ENCODE assay signal across 8 mouse cellular contexts in the genomic region with DNA sequence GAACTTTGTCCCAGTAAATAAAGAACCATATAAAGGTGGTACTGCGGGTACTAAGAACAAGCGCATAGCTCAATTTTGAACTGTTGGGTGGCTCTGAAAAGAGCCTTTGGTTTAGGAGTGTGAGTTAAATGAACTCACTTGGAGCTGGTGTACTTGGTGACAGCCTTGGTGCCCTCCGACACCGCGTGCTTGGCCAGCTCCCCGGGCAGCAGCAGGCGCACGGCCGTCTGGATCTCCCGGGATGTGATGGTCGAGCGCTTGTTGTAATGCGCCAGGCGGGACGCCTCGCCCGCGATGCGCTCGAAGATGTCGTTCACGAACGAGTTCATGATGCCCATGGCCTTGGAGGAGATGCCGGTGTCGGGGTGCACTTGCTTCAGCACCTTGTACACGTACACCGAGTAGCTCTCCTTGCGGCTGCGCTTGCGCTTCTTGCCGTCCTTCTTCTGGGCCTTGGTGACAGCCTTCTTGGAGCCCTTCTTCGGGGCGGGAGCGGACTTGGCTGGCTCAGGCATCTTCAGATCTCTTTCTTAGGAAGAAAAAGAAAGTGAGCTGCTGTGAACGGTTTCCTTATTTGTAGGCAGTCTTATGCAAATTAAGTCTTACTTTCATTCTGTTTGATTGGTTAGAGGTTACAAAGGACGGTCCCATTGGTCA. TPM values are rescaled to one million over a fixed set of nuclear protein-coding genes. Genes with fewer than 3 reads are reported as not detected.
DNase-seq lines count a peak whose midpoint lies in the region; ATAC-seq and TF ChIP-seq lines count a peak whose summit lies in the region.
"Not testable (repeated sequence)": the region's sequence is repeated elsewhere in the genome, so short reads cannot be mapped to it uniquely, and the experiment has no call there.

No protein-coding gene starts in this region.

- H3K9me3 ChIP-seq in G1E (replicated peaks); hindbrain, embryonic 10.5 days; lung, embryonic 15.5 days: not testable (repeated sequence)

- H3K27ac ChIP-seq in hindbrain, embryonic 10.5 days: peak overlapping the region; percentile 95
- H3K27ac ChIP-seq in lung, embryonic 15.5 days: peak overlapping the region; percentile 98
- H3K27ac ChIP-seq in olfactory bulb, adult 2 months (ENCODE audit: insufficient read depth, low read depth, low read length): peak overlapping the region; percentile 90

- not testable (repeated sequence) for H3K36me3 ChIP-seq in G1E (replicated peaks); hindbrain, embryonic 10.5 days; lung, embryonic 15.5 days

- TF ChIP-seq CTCF in G1E (IDR thresholded peaks at IDR 0.05; ENCODE audit: low read depth, low read length); olfactory bulb, adult 2 months (IDR thresholded peaks at IDR 0.05; ENCODE audit: insufficient read depth, low read depth, low read length): not testable (repeated sequence)

- peak overlapping the region; percentile 72 for H3K4me2 ChIP-seq in lung, embryonic 15.5 days

- peak overlapping the region; percentile 64; the same call in 1 of the 2 replicates for H3K4me3 ChIP-seq in G1E (ENCODE audit: low read depth, low read length)
- H3K4me3 ChIP-seq in hindbrain, embryonic 10.5 days: peak overlapping the region; percentile 57
- H3K4me3 ChIP-seq in lung, embryonic 15.5 days: peak overlapping the region; percentile 48
- peak overlapping the region; percentile 55 for H3K4me3 ChIP-seq in olfactory bulb, adult 2 months (ENCODE audit: insufficient read depth, low read depth, low read length)

- H3K27me3 ChIP-seq in G1E (ENCODE audit: insufficient read depth, low read length); hindbrain, embryonic 10.5 days (ENCODE audit: insufficient read depth, poor library complexity, severe bottlenecking); lung, embryonic 15.5 days: not testable (repeated sequence)

- peak; percentile 71 for ATAC-seq in G1E (ENCODE audit: extremely low read depth, insufficient number of reproducible peaks, low FRiP score, poor library complexity, severe bottlenecking)
- ATAC-seq in lung, embryonic 15.5 days (ENCODE audit: borderline replicate concordance, extremely low read depth, low FRiP score, low TSS enrichment): peak; percentile 91

- peak; percentile 38 for DNase-seq in G1E (ENCODE audit: low spot score)
- peak; percentile 70 for DNase-seq in cerebellum, adult 8-10 months
- DNase-seq in forelimb bud, embryonic 11.5 days (ENCODE audit: low read depth, low spot score): peak; percentile 94
- DNase-seq in hindbrain, embryonic 10.5 days (ENCODE audit: low spot score): peak; percentile 77
- peak; percentile 87 for DNase-seq in layer of hippocampus, adult 9-10 months (ENCODE audit: low spot score)
- DNase-seq in thymus, adult 18-20 months: peak; percentile 65 to 81

- H3K4me1 ChIP-seq in G1E (ENCODE audit: insufficient read depth, low read depth, low read length): peaks cover 62% of the 10 kb centered on the region
- H3K4me1 ChIP-seq in hindbrain, embryonic 10.5 days (replicated peaks): peaks cover 48% of the 10 kb centered on the region
- H3K4me1 ChIP-seq in lung, embryonic 15.5 days: peaks cover 34% of the 10 kb centered on the region
- H3K4me1 ChIP-seq in olfactory bulb, adult 2 months (ENCODE audit: control insufficient read depth, insufficient read depth, low read length): not testable (repeated sequence)

- WGBS in hindbrain, embryonic 10.5 days: under 1% methylated on average over 29 of the region's 36 CpGs
- under 1% methylated on average over 33 of the region's 36 CpGs for whole genome bisulfite sequencing in lung, embryonic 15.5 days
- WGBS in olfactory bulb, adult 2 months: under 1% methylated on average over 26 of the region's 36 CpGs

- H3K9ac ChIP-seq in lung, embryonic 15.5 days: peak overlapping the region; percentile 68

- peak; percentile 53; the same call in 1 of the 2 replicates for TF ChIP-seq POLR2A in olfactory bulb, adult 2 months (IDR thresholded peaks at IDR 0.05; ENCODE audit: insufficient read depth, low read depth, low read length)

RNA-seq across cellular contexts. Expression of a gene that starts 4.2 kb away (rescaled TPM):
- 2,252 and 2,609 TPM in 2 replicates for total RNA-seq in G1E (2014; fragmentation: Nextera tagmentation)
- total RNA-seq in G1E (2017): 1,080 and 1,131 TPM in 2 replicates
- polyA plus RNA-seq in G1E (2012): 14.6 and 40.1 TPM in 2 replicates
- polyA plus RNA-seq in hindbrain, embryonic 10.5 days (2016; fragmentation: Nextera tagmentation; extraction: Ambion mirVana): 101 and 107 TPM in 2 replicates
- polyA plus RNA-seq in lung, embryonic 15.5 days (2015; fragmentation: Nextera tagmentation; extraction: Ambion mirVana): 160 and 177 TPM in 2 replicates
- polyA plus RNA-seq in olfactory bulb, adult 2 months (2012; ENCODE audit: insufficient read depth, insufficient read length, low replicate concordance, missing spikeins): not detected in 2 replicates

RNA-seq across cellular contexts. Expression of a gene that starts 10.0 kb away (rescaled TPM):
- total RNA-seq in G1E (2014; fragmentation: Nextera tagmentation): 524 and 556 TPM in 2 replicates
- 92.0 and 101 TPM in 2 replicates for total RNA-seq in G1E (2017)
- 3.7 and 9.6 TPM in 2 replicates for polyA plus RNA-seq in G1E (2012)
- polyA plus RNA-seq in hindbrain, embryonic 10.5 days (2016; fragmentation: Nextera tagmentation; extraction: Ambion mirVana): 4.8 and 10.9 TPM in 2 replicates
- polyA plus RNA-seq in lung, embryonic 15.5 days (2015; fragmentation: Nextera tagmentation; extraction: Ambion mirVana): 9.4 and 10.2 TPM in 2 replicates
- not detected in 2 replicates for polyA plus RNA-seq in olfactory bulb, adult 2 months (2012; ENCODE audit: insufficient read depth, insufficient read length, low replicate concordance, missing spikeins)

RNA-seq across cellular contexts. Expression of a gene that starts 11.4 kb away (rescaled TPM):
- total RNA-seq in G1E (2014; fragmentation: Nextera tagmentation): 5.3 and 7.3 TPM in 2 replicates
- total RNA-seq in G1E (2017): 491 and 756 TPM in 2 replicates
- 2.3 and 7.4 TPM in 2 replicates for polyA plus RNA-seq in G1E (2012)
- 1.8 and 2.2 TPM in 2 replicates for polyA plus RNA-seq in hindbrain, embryonic 10.5 days (2016; fragmentation: Nextera tagmentation; extraction: Ambion mirVana)
- 3.1 and 4.6 TPM in 2 replicates for polyA plus RNA-seq in lung, embryonic 15.5 days (2015; fragmentation: Nextera tagmentation; extraction: Ambion mirVana)
- polyA plus RNA-seq in olfactory bulb, adult 2 months (2012; ENCODE audit: insufficient read depth, insufficient read length, low replicate concordance, missing spikeins): not detected in 2 replicates

RNA-seq across cellular contexts. Expression of a gene that starts 11.6 kb away (rescaled TPM):
- total RNA-seq in G1E (2014; fragmentation: Nextera tagmentation) (610 and 627 TPM in 2 replicates), G1E (2017) (748 and 859 TPM in 2 replicates)
- 5.7 and 27.4 TPM in 2 replicates for polyA plus RNA-seq in G1E (2012)
- polyA plus RNA-seq in hindbrain, embryonic 10.5 days (2016; fragmentation: Nextera tagmentation; extraction: Ambion mirVana): 4.7 and 5.1 TPM in 2 replicates
- 10.1 and 10.2 TPM in 2 replicates for polyA plus RNA-seq in lung, embryonic 15.5 days (2015; fragmentation: Nextera tagmentation; extraction: Ambion mirVana)
- not detected in 2 replicates for polyA plus RNA-seq in olfactory bulb, adult 2 months (2012; ENCODE audit: insufficient read depth, insufficient read length, low replicate concordance, missing spikeins)

RNA-seq across cellular contexts. Expression of a gene that starts 14.4 kb away (rescaled TPM):
- total RNA-seq in G1E (2014; fragmentation: Nextera tagmentation) (1,531 and 1,684 TPM in 2 replicates), G1E (2017) (1,342 and 1,812 TPM in 2 replicates)
- polyA plus RNA-seq in G1E (2012): 13.0 and 49.8 TPM in 2 replicates
- polyA plus RNA-seq in hindbrain, embryonic 10.5 days (2016; fragmentation: Nextera tagmentation; extraction: Ambion mirVana): 7.0 and 7.3 TPM in 2 replicates
- polyA plus RNA-seq in lung, embryonic 15.5 days (2015; fragmentation: Nextera tagmentation; extraction: Ambion mirVana): 14.5 and 17.7 TPM in 2 replicates
- polyA plus RNA-seq in olfactory bulb, adult 2 months (2012; ENCODE audit: insufficient read depth, insufficient read length, low replicate concordance, missing spikeins): not detected in 2 replicates

Comparison
In these comparisons a context has a peak if more than half of its experiments do, and no peak if none do; other contexts are left out.
1. Peak in every context shown above with its lines: DNase-seq, ATAC-seq, H3K4me3 ChIP-seq and H3K27ac ChIP-seq.
2. DNase-seq: peak in every context shown above with its lines; median percentile 94 in forelimb bud, embryonic 11.5 days; 87 in layer of hippocampus, adult 9-10 months; 77 in hindbrain, embryonic 10.5 days; 73 in thymus, adult 18-20 months; 70 in cerebellum, adult 8-10 months; 38 in G1E.
3. RNA of a gene that starts 4.2 kb away (polyA plus RNA-seq): 160 to 177 TPM in lung, embryonic 15.5 days, 101 to 107 TPM in hindbrain, embryonic 10.5 days and 14.6 to 40.1 TPM in G1E; not detected in olfactory bulb, adult 2 months; every median in the first group is over 10 times any median in the second.